Mouse (Mus musculus) olfactory bulb, adult 2 months (tissue): ENCODE results near the gene Nipbl. TPM values are rescaled to one million over a fixed set of nuclear protein-coding genes. Genes with fewer than 3 reads are reported as not detected.

Experiments
- H3K27ac ChIP-seq: fragments of 200-500 bp; 2 replicates; pipeline ENCODE4 v1.5.1; 2012; ENCODE audit warnings: low read depth, low read length; ENCODE audit not compliant: insufficient read depth
- H3K4me1 ChIP-seq: fragments of 200-500 bp; 2 replicates; pipeline ENCODE4 v1.6.1; 2012; ENCODE audit warnings: low read length; ENCODE audit not compliant: control insufficient read depth, insufficient read depth
- H3K4me3 ChIP-seq: fragments of 200-500 bp; 2 replicates; pipeline ENCODE4 v1.5.1; 2012; ENCODE audit warnings: mild to moderate bottlenecking, low read depth, low read length, moderate library complexity; ENCODE audit not compliant: insufficient read depth
- CTCF ChIP-seq: fragments of 200-500 bp; IDR thresholded peaks from 2 replicates; pipeline ENCODE4 v1.5.1; 2012; ENCODE audit warnings: low read depth, mild to moderate bottlenecking, low read length, moderate library complexity; ENCODE audit not compliant: insufficient read depth
- POLR2A ChIP-seq: fragments of 200-500 bp; IDR thresholded peaks from 2 replicates; pipeline ENCODE4 v1.6.1; 2012; ENCODE audit warnings: mild to moderate bottlenecking, low read depth, low read length, moderate library complexity; ENCODE audit not compliant: insufficient read depth
- WGBS: fragments of 180-500 bp; shearing (Covaris S2); methylation state at CpG from one replicate; pipeline ENCODE4 v1.1.7; 2018; 5-methylcytosine and 5-hydroxymethylcytosine counted together
- polyA plus RNA-seq: library from polyadenylated mRNA; stranded (reverse); fragments of >200 nt; gene quantifications from 2 replicates; pipeline ENCODE4 v1.2.4, GENCODE M21; 2012; ENCODE audit warnings: low replicate concordance; ENCODE audit not compliant: missing spikeins, insufficient read depth, insufficient read length

The Nipbl gene
- polyA plus RNA-seq, 1 experiment: 161 TPM

DNA sequence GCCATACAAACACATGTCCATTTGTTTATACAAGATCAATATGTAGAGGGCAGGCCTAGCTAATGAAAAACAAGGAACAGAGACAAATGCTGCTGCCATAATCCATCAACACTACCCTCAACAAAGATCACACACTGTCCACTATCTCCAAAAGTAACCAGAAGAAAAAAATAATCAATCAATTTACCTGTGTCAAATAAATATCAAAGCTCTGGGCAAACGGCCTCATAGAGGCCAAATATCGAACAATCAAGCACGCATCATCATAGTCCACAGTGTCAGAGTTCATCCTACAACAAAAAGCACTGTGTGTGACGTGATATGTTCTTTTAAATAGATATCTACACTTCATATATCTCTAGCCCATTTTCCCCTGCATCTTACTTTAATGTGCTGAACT, 120.2 kb downstream of the Nipbl start:
- Histone ChIP-seq H3K27ac (no peak overlapping the region), H3K4me3 (no peak overlapping the region), H3K4me1 (no peaks in the 10 kb centered on the region)
- 94% methylated on average over 4 of the region's 4 CpGs for WGBS
- TF ChIP-seq CTCF: no peak
- TF ChIP-seq POLR2A: no peak

GRCm38 (mm10) chr15:8321491-8321890, 122.8 kb downstream of the Nipbl start:
- no peak overlapping the region for H3K4me3 ChIP-seq
- no peak overlapping the region for H3K27ac ChIP-seq
- H3K4me1 ChIP-seq: no peaks in the 10 kb centered on the region
- TF ChIP-seq CTCF (no peak), POLR2A (no peak)
- 76% methylated on average over 5 of the region's 5 CpGs for WGBS

DNA sequence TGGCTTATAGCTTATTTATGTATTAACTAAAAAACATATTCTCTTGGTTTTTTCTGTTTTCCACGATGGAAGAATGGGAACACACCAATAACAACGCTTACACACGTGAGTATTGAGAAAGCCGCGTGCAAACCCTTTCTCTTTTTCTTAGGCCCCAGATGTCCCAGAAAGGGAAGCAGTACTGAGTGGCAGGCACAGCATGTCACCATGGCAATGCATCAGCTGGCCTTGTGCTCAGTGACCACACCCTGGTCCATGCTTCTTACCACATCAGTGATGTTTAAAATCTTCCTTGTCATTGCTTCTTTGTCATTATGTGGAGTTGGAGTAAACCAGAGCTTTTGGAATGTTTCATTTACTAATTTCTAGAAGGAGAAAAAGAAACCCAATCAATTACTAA, 125.1 kb downstream of the Nipbl start:
- TF ChIP-seq POLR2A (no peak), CTCF (no peak)

DNA sequence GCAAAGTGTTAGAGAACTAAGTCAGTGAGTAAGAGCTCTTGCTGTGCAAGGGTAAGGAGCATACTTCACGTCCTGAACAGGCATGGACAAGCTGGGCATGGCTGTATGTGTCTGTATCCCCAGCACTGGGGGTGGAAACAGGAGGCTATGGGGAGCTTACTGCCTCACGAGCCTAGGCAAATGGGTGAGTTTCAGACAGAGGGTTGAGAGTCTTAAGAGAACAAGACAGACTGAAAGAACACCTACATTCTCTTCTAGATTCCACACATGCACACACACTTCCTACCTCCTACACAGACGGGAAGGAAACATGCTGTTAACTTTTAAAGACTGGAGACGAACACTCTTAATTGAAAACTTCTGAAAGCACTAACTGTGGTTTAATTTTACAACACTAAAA, 126.9 kb downstream of the Nipbl start:
- no peak overlapping the region for H3K4me3 ChIP-seq
- no peaks in the 10 kb centered on the region for H3K4me1 ChIP-seq
- H3K27ac ChIP-seq: no peak overlapping the region
- 75% methylated on average over 4 of the region's 4 CpGs for WGBS
- TF ChIP-seq CTCF: no peak
- TF ChIP-seq POLR2A: no peak

More for the DNA sequence above, 125.1 kb downstream of the Nipbl start:
- no peaks in the 10 kb centered on the region for H3K4me1 ChIP-seq
- 93% methylated on average over 5 of the region's 5 CpGs for WGBS
- no peak overlapping the region for H3K4me3 ChIP-seq
- H3K27ac ChIP-seq: no peak overlapping the region

- Histone ChIP-seq H3K27ac (no peak overlapping the region), H3K4me1 (no peaks in the 10 kb centered on the region), H3K4me3 (no peak overlapping the region)
- WGBS: 84% methylated on average over 1 of the region's 1 CpGs
- TF ChIP-seq POLR2A (no peak), CTCF (no peak)
Observed at GRCm38 (mm10) chr15:8305474-8305873, 138.8 kb downstream of the Nipbl start.

DNA sequence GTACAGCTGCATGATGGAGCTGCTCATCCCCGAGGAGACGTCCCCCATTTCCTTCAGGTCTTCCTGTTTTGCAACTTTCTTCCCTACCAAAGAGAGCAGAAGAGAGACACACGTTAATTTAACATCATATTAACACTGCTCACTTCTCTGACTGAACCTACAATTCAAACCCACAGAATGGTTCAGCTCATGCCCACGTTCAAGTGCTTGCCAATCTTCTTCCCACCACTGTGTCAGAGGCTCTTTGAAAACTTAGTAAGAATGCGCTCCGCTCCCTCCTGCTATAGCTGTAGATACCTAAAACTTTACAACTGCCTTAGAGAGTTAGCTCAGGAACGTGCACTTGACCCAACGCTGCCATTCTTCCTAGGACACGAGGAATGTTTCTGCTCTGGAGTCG, 141.3 kb downstream of the Nipbl start:
- no peak for TF ChIP-seq POLR2A
- no peak for TF ChIP-seq CTCF
- whole genome bisulfite sequencing: 94% methylated on average over 10 of the region's 10 CpGs
- Histone ChIP-seq H3K27ac (no peak overlapping the region), H3K4me1 (no peaks in the 10 kb centered on the region), H3K4me3 (no peak overlapping the region)

GRCm38 (mm10) chr15:8294150-8294549, 150.1 kb downstream of the Nipbl start:
- Histone ChIP-seq H3K4me1 (no peaks in the 10 kb centered on the region), H3K27ac (no peak overlapping the region), H3K4me3 (no peak overlapping the region)
- 91% methylated on average over 6 of the region's 6 CpGs for WGBS
- TF ChIP-seq CTCF: no peak
- no peak for TF ChIP-seq POLR2A

DNA sequence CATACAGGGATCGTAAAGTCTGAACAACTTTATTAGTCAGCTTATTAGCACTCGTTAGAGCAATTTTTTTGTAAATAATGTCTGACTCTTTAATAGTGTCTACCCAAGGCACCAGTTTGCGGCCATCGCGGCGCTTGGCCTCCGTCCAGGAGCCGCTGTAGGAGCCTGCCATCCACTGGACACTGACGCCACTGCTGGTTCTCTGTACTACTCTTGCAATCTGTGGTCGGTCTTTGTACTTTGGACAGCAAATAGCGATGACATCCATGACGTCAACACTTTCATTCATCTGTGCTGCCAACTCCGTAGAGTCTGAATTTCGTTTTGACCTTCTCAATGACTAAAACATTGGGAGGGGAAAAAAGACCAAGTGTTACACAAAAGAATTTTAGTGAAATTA, 153.0 kb downstream of the Nipbl start:
- WGBS: 78% methylated on average over 14 of the region's 14 CpGs
- Histone ChIP-seq H3K4me3 (no peak overlapping the region), H3K4me1 (no peaks in the 10 kb centered on the region), H3K27ac (no peak overlapping the region)
- no peak for TF ChIP-seq POLR2A
- TF ChIP-seq CTCF: no peak

DNA sequence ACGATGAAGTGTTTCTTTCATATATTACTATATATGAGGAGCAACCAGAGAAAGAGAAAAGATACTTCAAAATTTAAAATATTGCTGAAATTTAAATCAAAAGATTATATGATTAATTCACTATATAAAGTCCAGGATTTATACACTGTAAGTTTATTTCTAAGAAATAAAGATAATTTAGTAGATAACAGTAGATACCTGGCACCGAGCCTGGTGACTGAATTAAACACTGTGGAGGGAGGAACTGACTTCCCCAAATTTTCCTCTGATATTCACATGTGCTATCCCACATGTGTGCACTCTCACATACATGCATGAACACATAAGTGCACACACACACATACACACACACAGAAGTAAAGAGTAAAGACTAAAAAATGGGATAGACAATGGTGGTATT, 162.1 kb downstream of the Nipbl start:
- WGBS: 85% methylated on average over 2 of the region's 2 CpGs

DNA sequence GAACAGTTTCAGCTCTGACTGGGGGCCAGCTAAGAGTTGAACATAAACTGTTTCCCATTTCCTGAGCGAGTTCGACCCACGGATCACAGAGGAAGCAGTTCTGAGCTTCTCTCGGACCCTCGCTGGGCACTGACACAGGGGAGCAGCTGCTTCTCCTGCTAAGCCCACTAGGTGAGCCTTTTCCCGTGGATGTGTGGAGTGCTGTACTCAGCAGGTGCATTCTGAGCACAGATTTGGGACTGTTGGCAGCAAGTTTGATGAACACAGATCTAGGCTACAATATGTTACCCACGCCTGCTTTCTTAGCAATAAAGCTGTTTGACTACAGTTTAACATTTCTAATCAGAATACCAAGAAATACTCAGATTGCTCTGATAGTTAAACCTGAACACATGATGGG, 162.6 kb downstream of the Nipbl start:
- H3K4me1 ChIP-seq: peaks cover 8% of the 10 kb centered on the region
- no peak overlapping the region for H3K4me3 ChIP-seq
- no peak for TF ChIP-seq CTCF
- no peak for TF ChIP-seq POLR2A
- H3K27ac ChIP-seq: no peak overlapping the region
- 70% methylated on average over 7 of the region's 7 CpGs for WGBS

More for the DNA sequence above, 162.1 kb downstream of the Nipbl start:
- H3K4me3 ChIP-seq: no peak overlapping the region
- TF ChIP-seq CTCF (no peak), POLR2A (no peak)
- no peak overlapping the region for H3K27ac ChIP-seq
- H3K4me1 ChIP-seq: peaks cover 8% of the 10 kb centered on the region
